Mouse (Mus musculus) cerebellum, adult 2 months (tissue): ENCODE data around the gene Setdb1.

Source experiments
- CTCF ChIP-seq: fragments of 200-500 bp; IDR thresholded peaks from 2 replicates; pipeline ENCODE4 v1.5.1; 2011; ENCODE audit warnings: low read depth, mild to moderate bottlenecking, control low read depth, low read length, moderate library complexity, borderline replicate concordance; ENCODE audit not compliant: insufficient read depth
- POLR2A ChIP-seq: fragments of 200-500 bp; IDR thresholded peaks from 2 replicates; pipeline ENCODE4 v1.6.1; 2011; ENCODE audit warnings: low read length, control low read depth, borderline replicate concordance; ENCODE audit not compliant: insufficient read depth

DNA sequence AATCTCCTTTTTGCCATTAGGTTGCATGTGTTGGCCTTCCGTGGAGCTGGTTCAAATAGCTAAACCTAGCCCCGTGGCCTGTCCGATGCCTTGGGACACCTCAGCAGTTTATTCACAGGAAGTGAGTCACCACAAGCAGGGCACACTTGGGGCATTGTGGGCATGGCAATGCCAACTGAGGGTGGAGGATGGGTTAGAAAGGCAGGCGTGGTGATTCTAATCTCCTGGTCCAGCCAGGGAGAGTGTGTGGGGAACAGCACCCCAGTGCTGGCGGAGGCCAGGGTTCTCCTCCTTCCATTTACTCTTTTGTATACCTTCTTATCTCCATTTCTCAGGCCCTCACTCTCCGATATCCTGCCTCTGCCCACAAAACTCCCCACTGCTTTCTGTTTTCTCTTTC, 44.4 kb downstream of the Setdb1 start:
- no peak for TF ChIP-seq CTCF
- no peak for TF ChIP-seq POLR2A
